Mouse (Mus musculus) MEL (cell line): ENCODE results near the gene Gm42421. TPM values are rescaled to one million over a fixed set of nuclear protein-coding genes. Genes with fewer than 3 reads are reported as not detected.

ENCODE experiments used
- DNase-seq: peaks from one replicate; pipeline ENCODE4 v3.0.0; 2011; ENCODE audit warnings: low read depth, low spot score
- H3K27ac ChIP-seq: 2 replicates; pipeline ENCODE4 v1.5.1; 2012; ENCODE audit warnings: low read depth, mild to moderate bottlenecking, control low read depth, low read length, moderate library complexity; ENCODE audit not compliant: control insufficient read depth
- H3K27me3 ChIP-seq, 2 experiments: fragments of 150-350 bp in 1 of 2; sonication (generic) in 1 of 2; 2 replicates each; pipeline ENCODE4 v1.6.1; 2012; ENCODE audit warnings: low read length in 2 of 2, mild to moderate bottlenecking in 2 of 2, improper control_type of control experiment in 1 of 2, moderate library complexity in 1 of 2; ENCODE audit not compliant: insufficient read depth in 2 of 2, control insufficient read depth in 1 of 2
- H3K36me3 ChIP-seq, 2 experiments: 2 replicates each; pipeline ENCODE4 v1.6.1; 2012 to 2014; ENCODE audit warnings: low read length in 2 of 2, improper control_type of control experiment in 1 of 2, inconsistent platforms in 1 of 2, mild to moderate bottlenecking in 1 of 2; ENCODE audit not compliant: insufficient read depth in 2 of 2, control insufficient read depth in 1 of 2
- H3K4me1 ChIP-seq, 2 experiments: fragments of 150-350 bp in 1 of 2; sonication (generic) in 1 of 2; 2 replicates each; pipeline ENCODE4 v1.6.1; 2012; ENCODE audit warnings: low read length in 2 of 2, improper control_type of control experiment in 1 of 2, mild to moderate bottlenecking in 1 of 2; ENCODE audit not compliant: insufficient read depth in 2 of 2, control insufficient read depth in 1 of 2
- H3K4me3 ChIP-seq, 2 experiments: fragments of 150-350 bp in 1 of 2; sonication (generic) in 1 of 2; 2 replicates each; pipeline ENCODE4 v1.5.1; 2012; ENCODE audit warnings: low read depth in 2 of 2, low read length in 2 of 2, mild to moderate bottlenecking in 2 of 2, moderate library complexity in 2 of 2, control low read depth in 1 of 2, improper control_type of control experiment in 1 of 2; ENCODE audit not compliant: control insufficient read depth in 1 of 2, insufficient read depth in 1 of 2
- H3K79me2 ChIP-seq: 2 replicates; pipeline ENCODE4 v1.6.1; 2012; ENCODE audit warnings: mild to moderate bottlenecking, low read length, moderate library complexity; ENCODE audit not compliant: control insufficient read depth, poor library complexity, insufficient read depth
- H3K9ac ChIP-seq: 2 replicates; pipeline ENCODE4 v1.6.1; 2012; ENCODE audit warnings: low read depth, mild to moderate bottlenecking, control low read depth, low read length, moderate library complexity; ENCODE audit not compliant: control insufficient read depth, poor library complexity, severe bottlenecking
- H3K9me3 ChIP-seq: fragments of 150-350 bp; sonication (generic); replicated peaks from 2 replicates; pipeline ENCODE4 v1.6.1; 2012; ENCODE audit warnings: mild to moderate bottlenecking, low read length, improper control_type of control experiment, moderate library complexity; ENCODE audit not compliant: insufficient read depth
- CHD1 ChIP-seq: IDR thresholded peaks from 2 replicates; pipeline ENCODE4 v1.6.1; 2012; ENCODE audit warnings: low read depth, mild to moderate bottlenecking, inconsistent platforms, low read length, improper control_type of control experiment
- GATA1 ChIP-seq: IDR thresholded peaks from 2 replicates; pipeline ENCODE4 v1.6.1; 2011; ENCODE audit warnings: low read depth, low read length, improper control_type of control experiment
- HCFC1 ChIP-seq: IDR thresholded peaks from 2 replicates; pipeline ENCODE4 v1.6.1; 2012; ENCODE audit warnings: low read depth, mild to moderate bottlenecking, inconsistent platforms, low read length, improper control_type of control experiment, moderate library complexity
- JUND ChIP-seq: IDR thresholded peaks from 2 replicates; pipeline ENCODE4 v1.6.1; 2011; ENCODE audit warnings: low read depth, mild to moderate bottlenecking, improper control_type of control experiment, low read length
- MAFK ChIP-seq: IDR thresholded peaks from 2 replicates; pipeline ENCODE4 v1.6.1; 2011; ENCODE audit warnings: low read depth, mild to moderate bottlenecking, low read length, improper control_type of control experiment, borderline replicate concordance
- MAX ChIP-seq: IDR thresholded peaks from 2 replicates; pipeline ENCODE4 v1.6.1; 2011; ENCODE audit warnings: low read length, improper control_type of control experiment
- MYC ChIP-seq: IDR thresholded peaks from 2 replicates; pipeline ENCODE4 v1.6.1; 2011; ENCODE audit warnings: low read depth, mild to moderate bottlenecking, low read length, improper control_type of control experiment, moderate library complexity
- NRF1 ChIP-seq: IDR thresholded peaks from 2 replicates; pipeline ENCODE4 v1.6.1; 2014; ENCODE audit warnings: low read depth, mild to moderate bottlenecking, inconsistent platforms, low read length, improper control_type of control experiment, moderate library complexity; ENCODE audit not compliant: poor library complexity, insufficient read depth, severe bottlenecking
- RAD21 ChIP-seq: IDR thresholded peaks from 2 replicates; pipeline ENCODE4 v1.6.1; 2011; ENCODE audit warnings: mild to moderate bottlenecking, low read depth, low read length, improper control_type of control experiment
- RCOR1 ChIP-seq: IDR thresholded peaks from 2 replicates; pipeline ENCODE4 v1.6.1; 2012; ENCODE audit warnings: low read depth, mild to moderate bottlenecking, inconsistent platforms, low read length, improper control_type of control experiment
- SIN3A ChIP-seq: IDR thresholded peaks from 2 replicates; pipeline ENCODE4 v1.6.1; 2012; ENCODE audit warnings: low read length, improper control_type of control experiment, inconsistent platforms
- USF1 ChIP-seq: IDR thresholded peaks from 2 replicates; pipeline ENCODE4 v1.6.1; 2014; ENCODE audit warnings: low read depth, mild to moderate bottlenecking, inconsistent platforms, low read length, improper control_type of control experiment, moderate library complexity
- USF2 ChIP-seq, 2 experiments: IDR thresholded peaks; 2 replicates each; pipeline ENCODE4 v1.6.1; 2011 to 2012; ENCODE audit warnings: improper control_type of control experiment in 2 of 2, low read length in 2 of 2, borderline replicate concordance in 1 of 2, inconsistent platforms in 1 of 2, low read depth in 1 of 2, mild to moderate bottlenecking in 1 of 2; ENCODE audit not compliant: insufficient read depth in 1 of 2
- ZMIZ1 ChIP-seq: IDR thresholded peaks from 2 replicates; pipeline ENCODE4 v1.6.1; 2012; ENCODE audit warnings: low read depth, mild to moderate bottlenecking, inconsistent platforms, low read length, improper control_type of control experiment, moderate library complexity
- polyA plus RNA-seq, 2 experiments: library from polyadenylated mRNA; stranded (reverse) in 1 of 2; unstranded in 1 of 2; fragments of >175 nt in 1 of 2; fragments of >200 nt in 1 of 2; gene quantifications; 2 replicates each; pipeline versions ENCODE4 v1.2.1 to v1.2.4; 2012; ENCODE audit warnings: low replicate concordance in 2 of 2, low read depth in 1 of 2; ENCODE audit not compliant: insufficient read length in 2 of 2, insufficient read depth in 1 of 2, missing spikeins in 1 of 2
- total RNA-seq: library from RNA; depleted of rRNA; stranded (reverse); fragments of 300-350 nt; gene quantifications from 2 replicates; pipeline ENCODE4 v1.2.3, GENCODE M21; 2012

Gm42421 gene
- total and polyA plus RNA-seq, 3 experiments, result 0.39 to 0.84 TPM; not detected in 1

DNA sequence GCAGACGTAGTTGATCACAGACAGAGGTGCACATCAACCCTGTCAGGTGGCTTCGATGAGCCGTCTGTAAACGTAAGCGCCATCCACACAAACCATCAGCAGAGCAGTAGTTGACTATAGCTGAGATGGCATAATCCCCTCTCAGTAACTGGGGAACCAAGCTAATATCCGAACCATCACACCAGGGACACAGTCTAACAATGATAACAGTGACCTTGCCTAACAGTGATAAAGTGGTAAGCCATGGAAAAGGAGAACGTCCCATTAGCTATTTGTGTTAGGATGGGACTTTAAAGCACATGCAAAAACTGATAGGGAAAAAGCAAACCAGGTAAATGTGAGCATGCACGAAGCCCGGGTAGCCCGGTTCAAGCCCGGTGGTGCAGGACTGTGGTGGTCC is 48.3 kb downstream of the Gm42421 start:
- Histone ChIP-seq H3K9me3 (no peaks in the 10 kb centered on the region), H3K4me1 (peaks cover 9 to 40% of the 10 kb centered on the region in 2 experiments), H3K9ac (no peak overlapping the region), H3K4me3 (no peak overlapping the region), H3K36me3 (peaks cover 0 to 12% of the 10 kb centered on the region in 2 experiments; a peak in 2 of 4 replicates), H3K27ac (no peak overlapping the region), H3K27me3 (no peaks in the 10 kb centered on the region), H3K79me2 (no peaks in the 10 kb centered on the region)
- TF ChIP-seq MYC (no peak), ZMIZ1 (no peak), USF2 (IDR thresholded peaks at IDR 0.05; ENCODE audit: borderline replicate concordance in 1 of 2, insufficient read depth in 1 of 2, low read depth in 1 of 2, low read length in 2 of 2) (no peak), CHD1 (no peak), MAX (no peak), GATA1 (0 out of 2 replicates have a peak, but pooled peaks have one; percentile 16), USF1 (no peak), JUND (no peak), SIN3A (0 out of 2 replicates have a peak, but pooled peaks have one; percentile 33), RCOR1 (no peak), MAFK (no peak), NRF1 (no peak), HCFC1 (no peak), RAD21 (no peak)
- peak; percentile 19 for DNase-seq

GRCm38 (mm10) chr5:143976726-143977431 is 48.9 kb downstream of the Gm42421 start:
- no peak for TF ChIP-seq RCOR1
- TF ChIP-seq MAX, result 0 out of 2 replicates have a peak, but pooled peaks have one; percentile 38
- H3K9me3 ChIP-seq, result no peaks in the 10 kb centered on the region
- H3K27ac ChIP-seq, result no peak overlapping the region
- no peaks in the 10 kb centered on the region for H3K27me3 ChIP-seq
- H3K79me2 ChIP-seq, result no peaks in the 10 kb centered on the region
- no peak overlapping the region for H3K9ac ChIP-seq
- no peak overlapping the region for H3K4me3 ChIP-seq
- peaks cover 9 to 40% of the 10 kb centered on the region in 2 experiments for H3K4me1 ChIP-seq
- peak; percentile 45 for DNase-seq
- peaks cover 0 to 12% of the 10 kb centered on the region in 2 experiments; a peak in 2 of 4 replicates for H3K36me3 ChIP-seq
